Mouse (Mus musculus): ENCODE measurements at regions not wholly inside any gene's neighbourhood (a gene's known extent, or its start where the extent isn't known, plus 50 kb on each side); places are given as distances from the start of the nearest gene placed in this dataset.

- DNase-seq (ENCODE audit: low spot score in 2 of 2) = no peak
Observed at GRCm38 (mm10) chr5:64738096-64738780, 65.0 kb upstream of the Klf3 start.

GRCm38 (mm10) chr5:64738781-64739310 lies 64.3 kb upstream of the Klf3 start:
- DNase-seq (ENCODE audit: low spot score in 2 of 2) = no peak

DNA sequence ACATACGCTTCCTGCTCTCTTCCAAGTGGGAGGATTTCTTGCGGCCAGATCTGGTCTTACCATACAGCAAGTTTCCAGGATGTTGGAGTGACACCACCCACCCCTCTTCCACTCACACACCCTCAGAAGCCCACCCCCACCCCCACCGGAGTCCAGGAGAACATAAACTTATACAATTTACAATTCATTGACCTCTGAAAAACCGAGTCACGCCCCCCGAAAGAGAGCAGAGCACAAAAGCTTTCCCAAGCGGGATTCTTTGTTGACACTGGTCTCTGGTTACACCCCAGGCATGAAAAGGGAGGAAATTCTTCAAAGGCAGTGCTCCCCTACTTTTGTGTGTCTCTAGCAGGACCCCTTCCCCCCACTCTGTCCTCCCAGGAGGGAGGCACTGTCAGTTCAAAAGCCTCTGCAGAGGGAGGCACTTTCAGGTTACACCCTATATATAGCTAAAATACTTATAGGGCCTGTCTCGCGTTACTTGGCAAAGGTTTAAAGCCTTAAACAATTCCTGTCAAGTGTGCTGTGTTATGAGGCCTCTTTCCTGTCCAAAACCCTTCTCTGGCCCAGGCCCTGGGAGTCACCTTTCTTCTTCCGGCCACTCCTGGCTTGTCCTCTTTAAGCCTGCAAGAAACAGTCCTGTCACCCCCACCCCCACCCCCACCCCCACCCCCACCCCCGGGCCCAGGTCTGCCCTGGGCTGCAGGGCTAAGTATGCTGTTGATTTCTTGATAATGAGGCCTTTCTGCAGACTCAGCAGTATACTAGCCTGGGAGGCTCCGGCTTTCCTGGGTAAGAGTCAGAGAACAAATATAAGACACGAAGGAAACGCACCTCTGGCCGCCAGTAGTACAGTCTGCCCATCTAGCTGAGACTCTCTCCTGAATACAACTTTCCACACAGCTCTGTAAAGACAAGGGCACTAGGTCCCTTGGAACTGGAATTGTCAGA lies 63.6 kb upstream of the Klf3 start:
- peak in 1 of 2 experiments; percentile 27 for DNase-seq (ENCODE audit: low spot score in 2 of 2)

DNA sequence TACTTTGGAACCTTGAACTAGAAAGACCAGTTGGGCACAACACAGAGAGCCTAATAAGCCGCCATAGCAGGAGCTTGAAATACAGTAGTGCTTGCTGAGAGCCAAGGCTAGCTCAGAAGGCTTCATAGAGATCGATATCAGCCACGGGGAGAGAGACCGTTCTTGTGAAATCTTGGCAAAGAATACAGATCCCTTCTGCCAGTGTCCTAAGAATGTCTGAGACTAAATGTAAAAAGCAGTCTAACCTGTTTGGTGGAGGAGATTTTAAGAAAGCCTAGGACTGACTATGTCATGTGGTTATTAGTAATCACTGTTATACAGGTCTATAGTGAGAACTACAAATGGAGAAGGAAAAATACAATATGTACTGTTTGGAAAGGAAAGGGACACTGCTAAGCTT lies 59.1 kb upstream of the Klf3 start:
- DNase-seq (ENCODE audit: low spot score in 2 of 2) = no peak

DNA sequence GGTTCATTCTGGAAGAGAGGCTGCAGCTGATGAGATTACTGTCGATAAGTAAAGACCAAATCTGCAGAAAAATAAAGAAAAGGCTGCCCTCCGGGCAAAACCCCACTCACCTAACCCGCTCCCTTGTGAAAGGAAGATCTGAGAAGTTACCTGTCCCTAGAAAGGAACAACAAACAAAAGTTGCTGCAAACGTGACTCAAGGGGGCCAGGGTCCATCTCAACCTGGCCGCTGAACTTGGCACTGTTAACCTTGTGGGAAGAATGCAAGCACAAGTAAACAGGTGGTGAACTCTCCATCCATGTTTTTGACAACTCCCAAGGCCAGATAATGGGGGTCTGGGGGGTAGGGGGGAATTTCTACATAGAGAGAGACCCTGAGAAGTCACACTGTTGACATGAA lies 58.7 kb upstream of the Klf3 start:
- no peak for DNase-seq (ENCODE audit: low spot score in 2 of 2)

- DNase-seq (ENCODE audit: low spot score in 2 of 2) = no peak
Observed at GRCm38 (mm10) chr5:64747461-64747860, 55.7 kb upstream of the Klf3 start.

- no peak for DNase-seq (ENCODE audit: low spot score in 2 of 2)
Observed at GRCm38 (mm10) chr5:64749415-64750166, 53.6 kb upstream of the Klf3 start.

GRCm38 (mm10) chr5:64750406-64750805 lies 52.8 kb upstream of the Klf3 start:
- DNase-seq (ENCODE audit: low spot score in 2 of 2) = no peak

DNA sequence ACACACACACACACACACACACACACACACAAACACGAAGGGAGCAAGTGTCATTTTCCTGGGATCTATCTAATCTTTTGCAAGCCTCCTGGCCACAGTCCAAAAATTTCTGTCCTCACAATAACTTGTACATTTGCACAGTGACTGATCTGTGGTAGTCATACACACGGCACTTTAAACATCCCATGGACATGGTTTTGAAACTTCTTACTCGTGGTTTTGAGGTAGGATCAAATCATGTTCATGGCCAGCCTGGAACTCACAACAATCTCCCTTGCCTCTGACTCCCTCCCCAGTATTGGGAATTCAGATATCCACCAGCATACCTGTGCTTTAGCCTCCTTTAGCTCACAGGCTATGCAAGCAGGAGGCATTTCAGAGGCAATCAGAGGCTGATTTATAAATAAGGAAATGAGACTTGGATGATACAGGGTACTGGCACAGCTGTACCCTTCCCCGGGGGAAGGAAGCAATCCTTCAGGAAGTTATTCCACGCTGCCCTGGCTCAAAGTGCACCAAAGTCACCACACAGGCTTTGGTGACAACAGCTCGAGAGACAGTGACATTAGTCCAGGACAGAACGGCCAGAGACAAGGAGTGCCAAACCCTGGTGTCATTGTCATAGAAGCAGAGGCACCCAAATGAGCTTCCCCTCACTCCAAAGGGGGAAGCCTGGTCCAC lies 52.1 kb upstream of the Klf3 start:
- DNase-seq (ENCODE audit: low spot score in 2 of 2) = no peak

- no peak for DNase-seq (ENCODE audit: low spot score in 2 of 2)
Observed at GRCm38 (mm10) chr5:64753142-64753750, 49.9 kb upstream of the Klf3 start.

All from heart, adult 9 months (tissue).